ENCODE assay signal across 8 mouse cellular contexts in genomic region chr3:87504330-87504729, GRCm38 (mm10). TPM values are rescaled to one million over a fixed set of nuclear protein-coding genes. Genes with fewer than 3 reads are reported as not detected.
DNase-seq lines count a peak whose midpoint lies in the region; TF ChIP-seq lines count a peak whose summit lies in the region.

No protein-coding gene starts in this region.

- peaks cover 27% of the 10 kb centered on the region for H3K4me1 ChIP-seq in spleen, adult 2 months (ENCODE audit: control insufficient read depth, insufficient read depth, insufficient read length)

- WGBS in spleen, adult 2 months, result 46% methylated on average over 7 of the region's 7 CpGs

- H3K36me3 ChIP-seq in spleen, adult 2 months (ENCODE audit: control insufficient read depth, insufficient read depth, low read length), result no peaks in the 10 kb centered on the region

- intact Hi-C loops in left cerebral cortex, postnatal 4 days (cut with DNase I), result loop anchor here (5.0 kb wide), 3 partner anchors 182 to 472 kb away; no protein-coding TSS in a partner anchor

- no peak overlapping the region for H3K27ac ChIP-seq in spleen, adult 2 months (ENCODE audit: insufficient read depth, low read length)

- H3K27me3 ChIP-seq in spleen, adult 2 months (ENCODE audit: control insufficient read depth, insufficient read depth, low read length), result no peaks in the 10 kb centered on the region

- no peak for TF ChIP-seq POLR2A in spleen, adult 2 months (IDR thresholded peaks at IDR 0.05; ENCODE audit: low read depth, low read length)

- peak; percentile 34 for DNase-seq in gastrocnemius, postnatal 10 days
- no peak for DNase-seq in gastrocnemius, postnatal 25 days
- peak in 1 of 2 experiments; percentile 31 for DNase-seq in spleen, adult 2 months (ENCODE audit: low read depth in 1 of 2, low spot score in 2 of 2)
- DNase-seq in spleen, postnatal 36 days (ENCODE audit: low spot score in 2 of 2), result no peak
- DNase-seq in embryo, embryonic 9.5 days (ENCODE audit: extremely low spot score), result peak; percentile 55
- peak; percentile 63 for DNase-seq in left cerebral cortex, postnatal 4 days
- peak; percentile 62 for DNase-seq in naive thymus-derived CD4-positive, alpha-beta T cell, adult 2 months (ENCODE audit: low read depth)
- no peak for DNase-seq in frontal cortex, postnatal 14 days (ENCODE audit: low spot score in 2 of 2)

- peak; percentile 42; the same call in 1 of the 2 replicates for TF ChIP-seq CTCF in spleen, adult 2 months (IDR thresholded peaks at IDR 0.05; ENCODE audit: extremely low read depth, insufficient read depth, insufficient read length, insufficient replicate concordance)

- H3K4me3 ChIP-seq in spleen, adult 2 months (ENCODE audit: extremely low read depth, insufficient read depth, insufficient read length), result no peak overlapping the region

RNA-seq across cellular contexts. Expression of gene Etv3, which starts 20.9 kb away (rescaled TPM):
- total RNA-seq in gastrocnemius, postnatal 10 days (2021), result 10 to 100 TPM; 11.4 to 11.6 TPM
- 1 to 10 TPM; 8.3 to 8.7 TPM for total RNA-seq in gastrocnemius, postnatal 25 days (2021)
- polyA plus RNA-seq in spleen, adult 2 months (2012; rRNA removed), result 17.5 and 22.4 TPM in 2 replicates
- total RNA-seq in left cerebral cortex, postnatal 4 days (2021), result 10 to 100 TPM; 17.2 to 18.3 TPM

Comparison
In these comparisons a context has a peak if more than half of its experiments do, and no peak if none do; other contexts are left out.
1. DNase-seq: peak in gastrocnemius, postnatal 10 days (single experiment), embryo, embryonic 9.5 days (single experiment), left cerebral cortex, postnatal 4 days (single experiment) and naive thymus-derived CD4-positive, alpha-beta T cell, adult 2 months (single experiment); none in gastrocnemius, postnatal 25 days (single experiment), spleen, postnatal 36 days (0 of 2) and frontal cortex, postnatal 14 days (0 of 2).